Mouse (Mus musculus): ENCODE data around the gene Rnf214.
A peak's percentile ranks its signal among the peaks of the same experiment; 100 is the strongest.

The Rnf214 gene

DNA sequence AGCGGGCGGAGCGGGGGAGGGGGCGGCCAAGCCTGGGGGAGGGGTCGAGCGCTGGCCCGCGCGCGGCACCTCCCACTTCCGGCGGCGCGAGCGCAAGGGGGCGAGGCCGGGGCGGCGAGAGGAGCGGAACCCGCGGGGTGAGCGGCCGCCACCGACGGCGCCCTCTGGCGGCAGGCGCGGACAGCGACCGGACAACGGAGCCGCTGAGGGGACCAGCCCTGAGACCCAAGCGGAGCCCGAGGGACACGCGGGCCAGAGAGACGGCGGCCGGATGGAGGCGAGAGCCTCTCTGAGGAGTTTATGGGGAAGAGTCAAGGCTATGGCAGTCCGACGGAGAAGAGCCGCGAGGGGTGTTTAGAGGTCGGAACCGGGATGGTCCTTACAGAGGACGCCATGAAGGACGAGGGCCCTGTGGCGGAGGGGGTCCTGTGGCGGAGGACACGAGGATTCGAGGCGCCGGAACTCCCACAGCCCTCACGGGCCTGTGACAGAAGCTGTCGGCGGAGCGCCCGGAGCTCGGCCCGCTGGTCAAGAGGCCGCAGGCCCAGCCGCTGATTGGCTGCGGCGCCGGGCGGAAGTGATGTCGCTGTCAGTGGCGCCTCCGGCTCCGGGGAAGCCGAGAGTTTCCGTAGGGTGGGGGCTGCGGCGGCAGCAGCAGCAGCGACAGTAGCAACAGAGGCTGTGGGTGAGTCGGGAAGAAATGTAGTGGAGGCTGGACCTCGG, at the start of gene Rnf214, which contains the start of gene Pcsk7:
Rnf214 (minus strand) TSS at position 557 of the 723 bp plus-strand sequence.
Pcsk7 (plus strand) TSS at position 143 of the 723 bp plus-strand sequence.
- DNase-seq = peak; percentile 94

GRCm38 (mm10) chr9:45955107-45955963, 48.6 kb upstream of the Rnf214 start, which contains the start of gene Sidt2:
Gene Sidt2, minus strand, starts transcription at chr9:45955258.
- DNase-seq = peak; percentile 92

- peak; percentile 71 for DNase-seq
Measured at GRCm38 (mm10) chr9:45954294-45955106, 47.8 kb upstream of the Rnf214 start.

GRCm38 (mm10) chr9:45953511-45954293, 47.0 kb upstream of the Rnf214 start:
- no peak for DNase-seq

DNA sequence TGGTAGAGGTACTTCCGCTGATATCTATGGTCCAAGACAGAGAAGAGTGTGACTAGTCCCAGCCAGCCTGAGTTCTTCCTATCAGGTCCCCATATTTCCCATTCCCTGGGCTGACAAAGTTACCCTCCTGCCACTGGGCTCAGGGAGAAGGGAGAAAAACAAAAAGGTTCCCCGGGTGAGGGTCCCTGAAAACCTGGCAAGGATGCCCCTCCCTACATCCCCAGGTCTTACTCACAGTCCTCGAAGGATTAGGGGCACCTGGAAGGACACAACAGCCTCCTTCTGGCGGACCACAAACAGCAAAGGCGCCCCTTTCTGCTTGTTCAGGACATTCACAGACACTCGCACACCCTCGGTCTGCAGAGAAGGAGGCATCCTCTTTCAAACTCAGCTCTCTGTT, 46.2 kb upstream of the Rnf214 start:
- no peak for DNase-seq

- no peak for DNase-seq
Measured at GRCm38 (mm10) chr9:45952057-45952456, 45.3 kb upstream of the Rnf214 start.

- no peak for DNase-seq
Measured at GRCm38 (mm10) chr9:45946872-45947183, 40.1 kb upstream of the Rnf214 start.

DNA sequence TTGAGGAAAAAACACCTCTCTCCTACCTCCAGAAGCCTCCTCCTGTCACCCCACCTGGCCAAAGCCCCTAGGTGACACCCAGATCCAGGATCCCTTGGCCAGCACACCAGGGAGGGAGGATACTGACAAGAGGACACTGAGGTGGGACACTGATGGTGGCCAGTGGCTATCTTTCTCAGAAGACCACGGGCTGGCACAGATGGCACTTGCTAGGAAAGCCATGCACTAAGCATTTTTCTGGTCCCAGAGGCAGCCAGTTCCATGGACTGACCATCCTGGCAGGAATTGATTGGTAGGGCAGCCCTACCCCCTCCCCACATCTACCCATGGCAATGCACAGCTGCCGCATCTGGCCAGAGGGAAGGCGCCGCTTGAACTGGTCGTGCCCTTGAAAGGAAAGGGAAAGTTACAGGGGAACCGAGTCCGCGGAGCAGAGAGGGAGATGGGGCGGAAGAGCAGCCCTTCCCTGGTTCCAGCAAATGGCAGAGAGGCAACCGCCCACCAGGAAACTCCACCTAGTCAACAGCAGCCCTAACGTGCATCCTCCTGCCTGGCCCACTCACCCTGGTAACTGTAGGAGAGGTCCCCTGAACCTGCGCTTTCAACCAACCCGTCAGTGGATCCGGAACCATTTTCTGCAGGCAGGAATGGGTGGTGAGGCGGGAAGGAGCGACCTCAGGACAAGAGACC, 39.6 kb upstream of the Rnf214 start:
- no peak for DNase-seq

DNA sequence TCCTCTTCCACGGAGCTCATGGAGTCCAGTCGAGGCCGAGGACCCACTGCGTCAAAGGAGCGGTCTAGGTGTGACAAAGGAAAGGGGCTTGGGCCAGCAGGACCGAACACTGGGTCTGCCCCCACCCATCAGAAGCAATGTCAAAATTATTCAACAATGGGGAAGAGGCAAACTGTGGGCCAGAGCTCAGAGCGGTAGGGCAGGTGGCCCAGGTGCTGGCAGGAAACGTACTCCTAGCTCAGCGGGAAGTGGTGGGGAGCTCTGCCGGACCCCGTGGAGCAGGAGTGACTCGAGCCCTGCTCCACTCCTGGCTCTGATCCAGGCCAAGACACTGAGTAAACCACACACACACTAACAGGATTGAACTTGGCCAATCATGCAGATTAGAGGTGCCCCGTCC, 39.0 kb upstream of the Rnf214 start:
- DNase-seq = no peak

- DNase-seq = no peak
Measured at GRCm38 (mm10) chr9:45944506-45945400, 38.0 kb upstream of the Rnf214 start.

GRCm38 (mm10) chr9:45943628-45944505, 37.2 kb upstream of the Rnf214 start:
- DNase-seq = no peak

GRCm38 (mm10) chr9:45942916-45943315, 36.2 kb upstream of the Rnf214 start:
- DNase-seq = no peak

- no peak for DNase-seq
Measured at GRCm38 (mm10) chr9:45942464-45942863, 35.8 kb upstream of the Rnf214 start.

- peak; percentile 22 for DNase-seq
Measured at GRCm38 (mm10) chr9:45941329-45941888, 34.7 kb upstream of the Rnf214 start.

DNA sequence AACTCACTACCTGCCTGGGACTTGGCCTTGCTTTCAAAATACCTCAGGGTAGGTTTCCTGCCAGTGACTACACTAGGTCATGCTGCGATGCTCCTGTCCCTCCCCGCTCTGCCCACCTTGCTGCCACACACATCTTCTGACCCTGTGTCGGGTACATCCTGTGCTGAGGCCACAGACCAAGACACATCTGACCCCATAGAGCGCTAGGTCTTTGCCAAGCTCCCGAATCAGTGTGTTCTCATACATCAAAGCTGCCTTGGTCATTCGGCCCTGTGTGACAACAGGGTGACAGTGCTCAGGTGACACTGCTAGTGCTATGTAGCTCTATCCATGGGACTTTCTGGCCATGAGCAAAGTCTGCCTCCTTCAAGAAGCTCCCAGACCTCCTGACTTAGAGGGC, 33.1 kb upstream of the Rnf214 start:
- no peak for DNase-seq

DNA sequence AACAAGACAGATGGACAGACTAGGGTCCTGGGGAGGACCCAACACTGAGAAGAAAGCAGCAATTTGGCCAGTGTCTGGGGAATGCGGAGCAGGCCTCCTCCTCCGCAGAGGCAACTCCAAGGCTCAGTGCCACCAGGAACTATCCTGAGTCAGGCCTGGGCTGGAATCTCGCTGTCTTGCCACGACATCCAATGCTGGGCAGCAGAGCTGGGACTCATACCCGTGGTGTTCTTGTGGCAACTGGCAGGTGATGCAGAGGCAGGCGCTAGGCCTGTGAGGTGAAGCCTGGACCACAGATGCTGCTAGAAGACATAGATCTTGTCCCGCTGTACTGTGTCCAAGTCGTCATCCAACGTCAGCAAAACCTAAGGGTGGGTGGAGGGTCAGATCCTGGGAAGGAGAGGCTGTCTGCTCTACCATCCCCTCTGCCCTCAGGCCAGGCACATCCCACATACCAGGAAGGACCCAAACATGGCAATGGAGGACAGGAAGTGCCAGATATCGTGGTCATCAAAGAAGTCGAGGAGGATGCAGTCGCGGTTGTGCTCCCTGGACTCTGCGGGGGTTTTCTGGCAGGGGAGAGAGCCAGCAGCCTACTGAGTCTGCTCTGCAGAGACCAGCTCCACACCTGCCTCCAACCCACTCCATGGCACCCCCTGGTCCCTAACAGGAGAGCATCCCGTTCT, 32.4 kb upstream of the Rnf214 start:
- no peak for DNase-seq

DNA sequence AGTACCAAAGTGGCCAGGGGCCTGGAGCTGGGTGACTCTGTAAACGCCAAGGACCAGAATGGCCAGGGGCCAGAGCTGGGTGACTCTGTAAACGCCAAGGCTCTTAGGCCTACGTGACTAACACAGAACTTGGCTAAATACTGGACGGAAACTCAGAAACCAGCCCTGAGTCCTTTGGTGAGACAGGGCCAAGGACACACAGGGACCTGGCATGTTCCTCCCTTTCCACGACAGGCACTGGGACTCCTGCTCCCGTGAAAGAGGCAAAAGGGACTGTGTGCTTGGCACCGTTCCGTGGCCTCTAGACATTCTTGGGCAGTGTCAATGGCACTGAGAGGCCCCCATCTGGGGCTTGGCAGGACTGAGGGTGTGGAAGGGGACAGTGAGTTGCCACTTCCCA, 31.4 kb upstream of the Rnf214 start:
- DNase-seq = no peak

- DNase-seq = peak; percentile 84
Measured at GRCm38 (mm10) chr9:45936883-45937282, 30.2 kb upstream of the Rnf214 start.
